Mouse (Mus musculus) liver, adult 2 months (tissue): ENCODE data around the gene Sost.

Experiments
- CTCF ChIP-seq: fragments of 200-500 bp; IDR thresholded peaks from 2 replicates; pipeline ENCODE4 v1.5.1; 2011; ENCODE audit warnings: low read depth, low read length, control low read depth
- POLR2A ChIP-seq: fragments of 200-500 bp; IDR thresholded peaks from 2 replicates; pipeline ENCODE4 v1.6.1; 2011; ENCODE audit warnings: low read length, control low read depth; ENCODE audit not compliant: insufficient read depth; ENCODE audit errors: extremely low read depth

DNA sequence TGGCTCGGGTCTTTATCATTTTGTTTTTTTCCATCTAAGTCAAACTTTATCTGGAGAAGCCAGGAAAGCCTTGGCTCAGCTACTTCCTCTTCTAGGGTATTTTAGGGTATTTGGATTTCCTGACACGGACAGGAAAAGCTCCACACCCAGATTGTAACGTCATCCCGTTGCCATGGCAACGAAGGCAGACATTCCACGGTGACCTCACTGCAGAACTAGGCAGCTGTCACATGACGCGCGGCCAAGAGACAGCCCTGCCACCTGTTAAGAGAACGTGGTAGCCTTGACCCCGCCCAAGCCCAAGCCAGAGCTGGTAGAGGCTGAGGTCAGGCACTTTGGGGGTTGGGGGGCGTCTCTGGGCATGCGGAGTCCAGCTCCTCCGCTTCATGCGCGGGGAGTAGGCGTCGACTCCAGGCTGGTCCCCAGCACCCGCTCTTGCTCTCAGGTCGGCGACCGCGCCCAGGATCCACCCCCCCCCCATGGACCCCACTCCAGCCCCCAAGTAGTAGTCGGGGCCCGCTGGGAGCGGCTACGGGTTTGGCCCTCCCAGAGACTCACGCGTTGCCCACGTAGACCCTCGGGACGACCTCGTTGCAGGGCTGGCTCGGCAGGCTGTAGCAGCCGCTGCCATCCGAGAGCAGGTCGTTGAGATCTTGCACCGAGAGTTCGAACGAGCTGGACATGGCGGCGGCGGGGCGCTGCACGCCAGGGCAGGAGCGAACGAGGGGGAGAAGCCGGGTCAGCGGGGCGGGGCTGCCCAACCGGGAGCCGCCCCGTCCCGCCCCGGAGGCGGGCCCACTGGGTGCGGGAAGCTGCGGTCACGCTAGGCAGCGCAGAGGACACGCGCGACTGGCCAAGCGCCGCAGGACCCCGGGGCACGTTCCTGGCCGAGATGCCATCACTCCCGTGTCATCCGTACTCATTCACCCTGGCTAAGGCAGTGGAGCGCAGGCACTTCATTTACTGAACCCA, 17.5 kb upstream of the Sost start, which contains the start of gene Cfap97d1:
- TF ChIP-seq CTCF (no peak), POLR2A (peak; percentile 79; the same call in 1 of the 2 replicates)
